Mouse (Mus musculus) liver, embryonic 16.5 days (tissue): Measurements from ENCODE around the gene Cnot1. TPM values are rescaled to one million over a fixed set of nuclear protein-coding genes. Genes with fewer than 3 reads are reported as not detected.

Experiments
- ATAC-seq: fragments of 200-750 bp; cut with Nextera tagmentation; 2 replicates; pipeline ENCODE4 v1.8.0; 2017; ENCODE audit warnings: low read depth, mild to moderate bottlenecking, moderate number of reproducible peaks, moderate library complexity
- H3K27ac ChIP-seq: fragments of 300-500 bp; sonication (generic); 2 replicates; pipeline ENCODE4 v1.5.1; 2014; ENCODE audit warnings: mild to moderate bottlenecking, low read length
- H3K27me3 ChIP-seq: fragments of 300-500 bp; sonication (generic); 2 replicates; pipeline ENCODE4 v1.6.1; 2014; ENCODE audit warnings: low read depth, low read length, mixed read lengths; ENCODE audit not compliant: control insufficient read depth, insufficient read depth
- H3K36me3 ChIP-seq: fragments of 300-500 bp; sonication (generic); 2 replicates; pipeline ENCODE4 v1.6.1; 2014; ENCODE audit warnings: mild to moderate bottlenecking; ENCODE audit not compliant: control insufficient read depth, insufficient read depth
- H3K4me1 ChIP-seq: fragments of 300-500 bp; sonication (generic); 2 replicates; pipeline ENCODE4 v1.6.1; 2014; ENCODE audit warnings: low read depth, low read length, mixed read lengths; ENCODE audit not compliant: control insufficient read depth
- H3K4me2 ChIP-seq: fragments of 300-500 bp; sonication (generic); 2 replicates; pipeline ENCODE4 v1.6.1; 2014; ENCODE audit warnings: low read depth, low read length, mixed read lengths
- H3K4me3 ChIP-seq: fragments of 300-500 bp; sonication (generic); 2 replicates; pipeline ENCODE4 v1.5.1; 2014; ENCODE audit warnings: low read depth, mild to moderate bottlenecking, low read length
- H3K9ac ChIP-seq: fragments of 300-500 bp; sonication (generic); 2 replicates; pipeline ENCODE4 v1.6.1; 2014; ENCODE audit warnings: low read depth, low read length
- H3K9me3 ChIP-seq: fragments of 300-500 bp; sonication (generic); replicated peaks from 2 replicates; pipeline ENCODE4 v1.6.1; 2016; ENCODE audit warnings: low read length; ENCODE audit not compliant: control insufficient read depth
- WGBS: fragments of 180-500 bp; shearing (Covaris S2); extraction: QIAGEN DNeasy Blood & Tissue Kit; methylation state at CpG from one replicate; pipeline ENCODE4 v1.1.7; 2014; ENCODE audit not compliant: insufficient replicate concordance; 5-methylcytosine and 5-hydroxymethylcytosine counted together
- microRNA-seq: library from miRNA; unstranded; fragments of <30 nt; microRNA quantifications from one replicate; pipeline ENCODE4, GENCODE M21; 2016
- polyA plus RNA-seq: library from polyadenylated mRNA; unstranded; fragments of >200 nt; fragmentation: Nextera tagmentation; extraction: Ambion mirVana; gene quantifications from 2 replicates; pipeline ENCODE4 v1.2.1, GENCODE M21; 2015

The Cnot1 gene
- polyA plus RNA-seq, 1 experiment from 2014 or later: 30.6 TPM

GRCm38 (mm10) chr8:95669967-95670366 lies 137.3 kb downstream of the Cnot1 start:
- H3K36me3 ChIP-seq: no peaks in the 10 kb centered on the region
- no peaks in the 10 kb centered on the region for H3K9me3 ChIP-seq
- ATAC-seq: no peak
- H3K4me3 ChIP-seq: no peak overlapping the region
- peaks cover 5% of the 10 kb centered on the region for H3K27me3 ChIP-seq
- H3K4me1 ChIP-seq: no peaks in the 10 kb centered on the region
- WGBS: 47% methylated on average over 2 of the region's 2 CpGs
- H3K9ac ChIP-seq: no peak overlapping the region
- H3K4me2 ChIP-seq: no peak overlapping the region
- no peak overlapping the region for H3K27ac ChIP-seq

Small RNA genes lying within 50 kb of the gene (microRNA-seq; reads per million reads assigned to microRNA genes)
- gene Mir7073: 1.2 reads per million

Other genes with a start within 250 kb of the Cnot1 start
- gene Prss54, start 231.1 kb downstream of the Cnot1 start, polyA plus RNA-seq: not detected in 2 replicates
- 7.8 and 7.9 TPM in 2 replicates for gene Gins3, start 174.0 kb downstream of the Cnot1 start, polyA plus RNA-seq
- gene Ndrg4, start 130.5 kb downstream of the Cnot1 start, polyA plus RNA-seq: 0.63 and 1.0 TPM in 2 replicates
- gene Setd6, start 91.6 kb downstream of the Cnot1 start, polyA plus RNA-seq: 12.4 and 13.6 TPM in 2 replicates
- 180 and 207 TPM in 2 replicates for gene Sap18b, start 17.9 kb upstream of the Cnot1 start, polyA plus RNA-seq
- 7.8 and 9.8 TPM in 2 replicates for gene Slc38a7, start 46.1 kb upstream of the Cnot1 start, polyA plus RNA-seq
- 254 and 279 TPM in 2 replicates for gene Got2, start 81.1 kb upstream of the Cnot1 start, polyA plus RNA-seq